Mouse (Mus musculus): ENCODE results near the gene Rabl6. TPM values are rescaled to one million over a fixed set of nuclear protein-coding genes. Genes with fewer than 3 reads are reported as not detected.
A peak's percentile ranks its signal among the peaks of the same experiment; 100 is the strongest.

The Rabl6 gene
- polyA plus RNA-seq, 1 experiment from 2014 or later = 69.0 TPM

GRCm38 (mm10) chr2:25633616-25634015, 25.3 kb upstream of the Rabl6 start:
- H3K27ac ChIP-seq (ENCODE audit: low read length) = no peak overlapping the region
- no peak for ATAC-seq (ENCODE audit: insufficient number of reproducible peaks, insufficient read depth, low FRiP score, low read depth)
- no peaks in the 10 kb centered on the region for H3K9me3 ChIP-seq (ENCODE audit: control insufficient read depth, low read depth, low read length)
- 79% methylated on average over 3 of the region's 3 CpGs for WGBS
- H3K27me3 ChIP-seq (ENCODE audit: control insufficient read depth, insufficient read depth, low read length) = no peaks in the 10 kb centered on the region
- H3K4me3 ChIP-seq (ENCODE audit: low read depth, low read length) = no peak overlapping the region
- H3K4me2 ChIP-seq (replicated peaks; ENCODE audit: low read depth, low read length) = no peak overlapping the region
- no peaks in the 10 kb centered on the region for H3K4me1 ChIP-seq (ENCODE audit: control insufficient read depth, insufficient read depth, low read length)
- no peaks in the 10 kb centered on the region for H3K36me3 ChIP-seq (ENCODE audit: control insufficient read depth, insufficient read depth, low read length)
- H3K9ac ChIP-seq (replicated peaks; ENCODE audit: low read depth, low read length) = no peak overlapping the region

- no peak overlapping the region for H3K4me3 ChIP-seq (ENCODE audit: low read depth, low read length)
- no peak overlapping the region for H3K4me2 ChIP-seq (replicated peaks; ENCODE audit: low read depth, low read length)
- ATAC-seq (ENCODE audit: insufficient number of reproducible peaks, insufficient read depth, low FRiP score, low read depth) = no peak
- no peaks in the 10 kb centered on the region for H3K27me3 ChIP-seq (ENCODE audit: control insufficient read depth, insufficient read depth, low read length)
- no peaks in the 10 kb centered on the region for H3K4me1 ChIP-seq (ENCODE audit: control insufficient read depth, insufficient read depth, low read length)
- 47% methylated on average over 4 of the region's 4 CpGs for WGBS
- no peaks in the 10 kb centered on the region for H3K36me3 ChIP-seq (ENCODE audit: control insufficient read depth, insufficient read depth, low read length)
- no peak overlapping the region for H3K9ac ChIP-seq (replicated peaks; ENCODE audit: low read depth, low read length)
- no peak overlapping the region for H3K27ac ChIP-seq (ENCODE audit: low read length)
- H3K9me3 ChIP-seq (ENCODE audit: control insufficient read depth, low read depth, low read length) = no peaks in the 10 kb centered on the region
Measured at GRCm38 (mm10) chr2:25628738-25629137, 20.4 kb upstream of the Rabl6 start.

- Histone ChIP-seq H3K36me3 (ENCODE audit: control insufficient read depth, insufficient read depth, low read length) (no peaks in the 10 kb centered on the region), H3K27me3 (ENCODE audit: control insufficient read depth, insufficient read depth, low read length) (no peaks in the 10 kb centered on the region), H3K9ac (replicated peaks; ENCODE audit: low read depth, low read length) (no peak within 1 kb of the TSS), H3K9me3 (ENCODE audit: control insufficient read depth, low read depth, low read length) (no peaks in the 10 kb centered on the region), H3K4me3 (ENCODE audit: low read depth, low read length) (no peak within 1 kb of the TSS), H3K4me1 (ENCODE audit: control insufficient read depth, insufficient read depth, low read length) (no peaks in the 10 kb centered on the region), H3K4me2 (replicated peaks; ENCODE audit: low read depth, low read length) (no peak within 1 kb of the TSS), H3K27ac (ENCODE audit: low read length) (no peak within 1 kb of the TSS)
- WGBS = 83% methylated on average over 6 of the region's 6 CpGs
- no peak for ATAC-seq (ENCODE audit: insufficient number of reproducible peaks, insufficient read depth, low FRiP score, low read depth)
Measured at GRCm38 (mm10) chr2:25627811-25628210, 19.5 kb upstream of the Rabl6 start, which contains the start of gene Fcna. Gene Fcna (minus strand): TSS chr2:25628030.

- Histone ChIP-seq H3K4me1 (ENCODE audit: control insufficient read depth, insufficient read depth, low read length) (peaks cover 3% of the 10 kb centered on the region; the same call in 1 of the 2 replicates), H3K9ac (replicated peaks; ENCODE audit: low read depth, low read length) (no peak overlapping the region), H3K36me3 (ENCODE audit: control insufficient read depth, insufficient read depth, low read length) (no peaks in the 10 kb centered on the region), H3K4me3 (ENCODE audit: low read depth, low read length) (no peak overlapping the region), H3K27me3 (ENCODE audit: control insufficient read depth, insufficient read depth, low read length) (no peaks in the 10 kb centered on the region), H3K4me2 (replicated peaks; ENCODE audit: low read depth, low read length) (no peak overlapping the region), H3K27ac (ENCODE audit: low read length) (no peak overlapping the region), H3K9me3 (ENCODE audit: control insufficient read depth, low read depth, low read length) (no peaks in the 10 kb centered on the region)
- WGBS = 41% methylated on average over 5 of the region's 5 CpGs
- no peak for ATAC-seq (ENCODE audit: insufficient number of reproducible peaks, insufficient read depth, low FRiP score, low read depth)
Measured at GRCm38 (mm10) chr2:25625986-25626385, 17.7 kb upstream of the Rabl6 start.

- ATAC-seq (ENCODE audit: insufficient number of reproducible peaks, insufficient read depth, low FRiP score, low read depth) = peak; percentile 91
- Histone ChIP-seq H3K36me3 (ENCODE audit: control insufficient read depth, insufficient read depth, low read length) (no peaks in the 10 kb centered on the region), H3K27me3 (ENCODE audit: control insufficient read depth, insufficient read depth, low read length) (peaks cover 12% of the 10 kb centered on the region; the same call in 1 of the 2 replicates), H3K4me1 (ENCODE audit: control insufficient read depth, insufficient read depth, low read length) (peaks cover 4% of the 10 kb centered on the region; the same call in 1 of the 2 replicates), H3K27ac (ENCODE audit: low read length) (peak within 1 kb of the TSS; percentile 39; the same call in 1 of the 2 replicates), H3K9me3 (ENCODE audit: control insufficient read depth, low read depth, low read length) (no peaks in the 10 kb centered on the region), H3K4me3 (ENCODE audit: low read depth, low read length) (peak within 1 kb of the TSS; percentile 48), H3K9ac (replicated peaks; ENCODE audit: low read depth, low read length) (peak within 1 kb of the TSS; percentile 36; the same call in 1 of the 2 replicates), H3K4me2 (replicated peaks; ENCODE audit: low read depth, low read length) (peak within 1 kb of the TSS; percentile 76)
- 5% methylated on average over 34 of the region's 34 CpGs for WGBS
Measured at GRCm38 (mm10) chr2:25621229-25622200, 13.2 kb upstream of the Rabl6 start, which contains the start of gene Tmem141. Gene Tmem141 (minus strand): TSS chr2:25622005.

- Histone ChIP-seq H3K27me3 (ENCODE audit: control insufficient read depth, insufficient read depth, low read length) (peaks cover 18% of the 10 kb centered on the region; the same call in 1 of the 2 replicates), H3K9me3 (ENCODE audit: control insufficient read depth, low read depth, low read length) (no peaks in the 10 kb centered on the region), H3K9ac (replicated peaks; ENCODE audit: low read depth, low read length) (no peak overlapping the region), H3K36me3 (ENCODE audit: control insufficient read depth, insufficient read depth, low read length) (no peaks in the 10 kb centered on the region), H3K4me1 (ENCODE audit: control insufficient read depth, insufficient read depth, low read length) (peaks cover 10% of the 10 kb centered on the region; the same call in 1 of the 2 replicates), H3K4me2 (replicated peaks; ENCODE audit: low read depth, low read length) (peak overlapping the region; percentile 76; the same call in 1 of the 2 replicates), H3K27ac (ENCODE audit: low read length) (no peak overlapping the region), H3K4me3 (ENCODE audit: low read depth, low read length) (no peak overlapping the region)
- 81% methylated on average over 4 of the region's 4 CpGs for WGBS
- ATAC-seq (ENCODE audit: insufficient number of reproducible peaks, insufficient read depth, low FRiP score, low read depth) = no peak
Measured at GRCm38 (mm10) chr2:25620852-25621228, 12.5 kb upstream of the Rabl6 start.

GRCm38 (mm10) chr2:25620386-25620785, 12.1 kb upstream of the Rabl6 start:
- WGBS = 72% methylated on average over 6 of the region's 6 CpGs
- Histone ChIP-seq H3K9me3 (ENCODE audit: control insufficient read depth, low read depth, low read length) (no peaks in the 10 kb centered on the region), H3K4me3 (ENCODE audit: low read depth, low read length) (no peak overlapping the region), H3K4me2 (replicated peaks; ENCODE audit: low read depth, low read length) (no peak overlapping the region), H3K27me3 (ENCODE audit: control insufficient read depth, insufficient read depth, low read length) (peaks cover 22% of the 10 kb centered on the region; the same call in 1 of the 2 replicates), H3K27ac (ENCODE audit: low read length) (no peak overlapping the region), H3K36me3 (ENCODE audit: control insufficient read depth, insufficient read depth, low read length) (no peaks in the 10 kb centered on the region), H3K9ac (replicated peaks; ENCODE audit: low read depth, low read length) (no peak overlapping the region), H3K4me1 (ENCODE audit: control insufficient read depth, insufficient read depth, low read length) (peaks cover 10% of the 10 kb centered on the region; the same call in 1 of the 2 replicates)
- no peak for ATAC-seq (ENCODE audit: insufficient number of reproducible peaks, insufficient read depth, low FRiP score, low read depth)

DNA sequence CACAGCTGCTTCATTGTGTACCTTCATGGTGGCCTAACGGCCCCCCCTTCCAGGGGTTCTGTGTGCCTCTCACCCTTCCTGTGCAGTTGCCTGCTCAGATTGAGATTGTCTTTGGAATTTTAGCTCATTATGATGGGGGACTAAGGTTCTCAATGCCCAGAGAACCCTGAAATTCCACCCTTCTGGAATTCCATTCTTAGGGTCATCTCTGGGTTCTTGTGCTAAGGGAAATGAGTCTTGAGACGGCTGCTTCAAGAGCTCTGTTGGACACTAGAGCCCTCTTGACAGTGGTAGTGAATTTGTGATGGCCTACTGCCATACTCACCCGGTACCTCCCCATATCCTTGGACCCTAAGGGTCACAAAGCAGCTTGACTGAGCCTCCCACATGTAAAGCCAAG, 9.3 kb upstream of the Rabl6 start, which contains the start of gene Ccdc183:
TSS of gene Ccdc183 (minus strand) at position 101 of the 400 bp plus-strand sequence.
- WGBS = 73% methylated on average over 3 of the region's 3 CpGs
- H3K4me3 ChIP-seq (ENCODE audit: low read depth, low read length) = peak within 1 kb of the TSS; percentile 11; the same call in 1 of the 2 replicates

More for the DNA sequence above, 9.3 kb upstream of the Rabl6 start, which contains the start of gene Ccdc183:
- no peaks in the 10 kb centered on the region for H3K36me3 ChIP-seq (ENCODE audit: control insufficient read depth, insufficient read depth, low read length)
- no peak within 1 kb of the TSS for H3K4me2 ChIP-seq (replicated peaks; ENCODE audit: low read depth, low read length)
- no peak within 1 kb of the TSS for H3K9ac ChIP-seq (replicated peaks; ENCODE audit: low read depth, low read length)
- H3K27me3 ChIP-seq (ENCODE audit: control insufficient read depth, insufficient read depth, low read length) = peaks cover 22% of the 10 kb centered on the region; the same call in 1 of the 2 replicates
- H3K4me1 ChIP-seq (ENCODE audit: control insufficient read depth, insufficient read depth, low read length) = peaks cover 10% of the 10 kb centered on the region; the same call in 1 of the 2 replicates
- ATAC-seq (ENCODE audit: insufficient number of reproducible peaks, insufficient read depth, low FRiP score, low read depth) = no peak
- H3K27ac ChIP-seq (ENCODE audit: low read length) = no peak within 1 kb of the TSS
- H3K9me3 ChIP-seq (ENCODE audit: control insufficient read depth, low read depth, low read length) = no peaks in the 10 kb centered on the region
